Mouse (Mus musculus) forebrain, embryonic 13.5 days (tissue): ENCODE measurements around the gene Plac8. TPM values are rescaled to one million over a fixed set of nuclear protein-coding genes. Genes with fewer than 3 reads are reported as not detected.
A peak's percentile ranks its signal among the peaks of the same experiment; 100 is the strongest.

Experiments used
- ATAC-seq: fragments of 200-750 bp; cut with Nextera tagmentation; 2 replicates; pipeline ENCODE4 v1.8.0; 2017
- H3K27ac ChIP-seq: fragments of 300-500 bp; sonication (generic); 2 replicates; pipeline ENCODE4 v1.5.1; 2015; ENCODE audit warnings: inconsistent platforms, mild to moderate bottlenecking, moderate library complexity
- H3K27me3 ChIP-seq: fragments of 300-500 bp; sonication (generic); 2 replicates; pipeline ENCODE4 v1.6.1; 2015; ENCODE audit warnings: mild to moderate bottlenecking, inconsistent platforms
- H3K36me3 ChIP-seq: fragments of 300-500 bp; sonication (generic); 2 replicates; pipeline ENCODE4 v1.6.1; 2015; ENCODE audit warnings: mild to moderate bottlenecking, inconsistent platforms; ENCODE audit not compliant: poor library complexity, severe bottlenecking
- H3K4me1 ChIP-seq: fragments of 300-500 bp; sonication (generic); 2 replicates; pipeline ENCODE4 v1.6.1; 2015; ENCODE audit warnings: inconsistent platforms
- H3K4me2 ChIP-seq: fragments of 300-500 bp; sonication (generic); 2 replicates; pipeline ENCODE4 v1.6.1; 2015; ENCODE audit warnings: inconsistent platforms, mild to moderate bottlenecking, moderate library complexity
- H3K4me3 ChIP-seq: fragments of 300-500 bp; sonication (generic); 2 replicates; pipeline ENCODE4 v1.5.1; 2015; ENCODE audit warnings: mild to moderate bottlenecking, inconsistent platforms
- H3K9ac ChIP-seq: fragments of 300-500 bp; sonication (generic); 2 replicates; pipeline ENCODE4 v1.6.1; 2015; ENCODE audit warnings: mild to moderate bottlenecking, inconsistent platforms
- H3K9me3 ChIP-seq: fragments of 300-500 bp; sonication (generic); replicated peaks from 2 replicates; pipeline ENCODE4 v1.6.1; 2016; ENCODE audit warnings: inconsistent platforms
- whole genome bisulfite sequencing: fragments of 180-500 bp; shearing (Covaris S2); methylation state at CpG from one replicate; pipeline ENCODE4 v1.1.7; 2015; 5-methylcytosine and 5-hydroxymethylcytosine counted together
- polyA plus RNA-seq: library from polyadenylated mRNA; unstranded; fragments of >200 nt; fragmentation: Nextera tagmentation; extraction: Ambion mirVana; gene quantifications from 2 replicates; pipeline ENCODE4 v1.2.1, GENCODE M21; 2015

Plac8 gene
- polyA plus RNA-seq, 1 experiment from 2014 or later = 0.46 TPM

DNA sequence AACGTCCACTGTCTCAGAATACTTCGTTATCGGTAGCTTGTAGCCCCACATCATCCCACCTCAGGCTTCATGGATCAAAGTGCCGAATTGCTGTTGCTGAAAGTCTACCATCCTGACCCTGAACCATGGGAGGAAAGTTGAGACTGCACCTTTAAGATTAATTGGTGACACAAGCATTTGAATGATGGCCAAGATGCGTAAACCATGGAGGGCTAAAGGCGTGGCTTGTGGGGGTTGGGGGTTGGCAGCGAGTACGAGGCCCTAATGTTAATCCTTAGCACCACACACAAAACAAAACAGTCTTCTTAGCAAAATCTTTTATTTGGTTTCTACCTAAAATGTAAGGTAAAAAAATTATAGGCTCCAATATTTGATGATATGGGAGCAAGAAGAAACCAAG is 18.6 kb downstream of the Plac8 start:
- H3K27me3 ChIP-seq = no peaks in the 10 kb centered on the region
- H3K36me3 ChIP-seq = peaks cover 15% of the 10 kb centered on the region
- no peak overlapping the region for H3K4me2 ChIP-seq
- ATAC-seq = no peak
- no peak overlapping the region for H3K27ac ChIP-seq
- no peak overlapping the region for H3K9ac ChIP-seq
- peaks cover 5% of the 10 kb centered on the region; the same call in 1 of the 2 replicates for H3K4me1 ChIP-seq
- no peaks in the 10 kb centered on the region for H3K9me3 ChIP-seq
- H3K4me3 ChIP-seq = no peak overlapping the region
- WGBS = 44% methylated on average over 8 of the region's 8 CpGs

DNA sequence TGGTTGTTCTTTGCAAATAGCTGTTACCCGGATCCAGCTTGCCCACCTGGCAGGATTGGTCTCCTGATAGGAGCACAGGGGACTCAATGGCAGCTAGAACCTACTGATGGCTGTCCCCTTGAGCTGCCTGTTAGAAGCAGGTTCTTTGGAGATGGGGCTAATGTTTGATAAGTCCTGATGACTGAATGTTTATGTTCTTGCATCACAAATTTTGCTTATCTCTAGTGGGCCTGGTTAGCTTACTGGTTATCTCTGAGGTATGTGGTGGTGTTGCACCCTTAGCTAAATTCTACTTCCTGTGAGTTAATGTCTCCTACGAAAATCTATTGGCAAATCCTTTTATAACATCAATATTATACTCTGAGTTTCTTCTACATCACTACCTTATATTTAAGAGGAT is 20.1 kb downstream of the Plac8 start:
- H3K27ac ChIP-seq = no peak overlapping the region
- no peaks in the 10 kb centered on the region for H3K27me3 ChIP-seq
- no peaks in the 10 kb centered on the region for H3K9me3 ChIP-seq
- peaks cover 5% of the 10 kb centered on the region; the same call in 1 of the 2 replicates for H3K4me1 ChIP-seq
- WGBS = 78% methylated on average over 2 of the region's 2 CpGs
- no peak overlapping the region for H3K4me3 ChIP-seq
- H3K36me3 ChIP-seq = peaks cover 30% of the 10 kb centered on the region
- H3K9ac ChIP-seq = no peak overlapping the region
- H3K4me2 ChIP-seq = no peak overlapping the region
- no peak for ATAC-seq

DNA sequence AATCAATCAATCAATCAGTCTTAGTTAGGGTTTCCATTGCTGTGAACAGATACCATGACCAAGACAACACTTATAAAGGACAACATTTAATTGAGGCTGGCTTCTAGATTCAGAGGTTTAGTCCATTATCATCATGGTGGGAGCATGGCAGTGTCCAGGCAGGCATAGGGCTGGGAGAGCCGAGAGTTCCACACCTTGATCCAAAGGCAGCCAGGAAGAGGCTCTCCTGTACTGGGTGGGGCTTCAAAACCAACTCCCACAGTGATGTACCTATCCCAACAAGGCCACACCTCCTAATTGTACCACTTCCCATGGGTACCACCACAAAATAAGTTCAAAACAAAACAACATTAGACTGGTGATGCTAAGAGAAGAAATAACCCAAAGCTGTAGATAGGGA is 21.9 kb downstream of the Plac8 start:
- H3K27me3 ChIP-seq = no peaks in the 10 kb centered on the region
- ATAC-seq = no peak
- H3K4me2 ChIP-seq = no peak overlapping the region
- H3K4me3 ChIP-seq = no peak overlapping the region
- WGBS = 92% methylated on average over 1 of the region's 1 CpGs
- peaks cover 48% of the 10 kb centered on the region for H3K36me3 ChIP-seq
- no peak overlapping the region for H3K27ac ChIP-seq
- H3K4me1 ChIP-seq = peaks cover 5% of the 10 kb centered on the region; the same call in 1 of the 2 replicates
- no peaks in the 10 kb centered on the region for H3K9me3 ChIP-seq
- no peak overlapping the region for H3K9ac ChIP-seq

DNA sequence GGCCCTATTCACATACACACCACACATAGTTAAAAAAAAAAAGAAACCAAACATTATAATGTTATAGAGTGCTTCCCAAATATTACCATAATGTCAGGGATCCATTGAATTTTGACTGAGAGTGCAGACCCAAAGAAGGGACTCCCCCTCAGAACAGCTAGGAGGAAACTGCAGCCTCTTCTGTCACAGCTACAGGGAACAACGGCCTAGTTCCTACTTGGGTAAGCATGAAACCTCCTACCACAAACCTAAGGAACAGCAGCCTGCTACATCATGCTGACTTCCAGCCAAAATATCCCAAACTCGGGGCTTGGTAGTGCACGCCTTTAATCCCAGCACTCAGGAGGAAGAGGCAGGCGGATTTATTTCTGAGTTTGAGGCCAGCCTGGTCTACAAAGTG is 22.7 kb downstream of the Plac8 start:
- Histone ChIP-seq H3K27ac (no peak overlapping the region), H3K9me3 (no peaks in the 10 kb centered on the region), H3K9ac (no peak overlapping the region), H3K27me3 (no peaks in the 10 kb centered on the region), H3K4me3 (no peak overlapping the region), H3K36me3 (peaks cover 56% of the 10 kb centered on the region), H3K4me2 (no peak overlapping the region), H3K4me1 (peaks cover 5% of the 10 kb centered on the region; the same call in 1 of the 2 replicates)
- WGBS = 97% methylated on average over 4 of the region's 4 CpGs
- ATAC-seq = no peak

DNA sequence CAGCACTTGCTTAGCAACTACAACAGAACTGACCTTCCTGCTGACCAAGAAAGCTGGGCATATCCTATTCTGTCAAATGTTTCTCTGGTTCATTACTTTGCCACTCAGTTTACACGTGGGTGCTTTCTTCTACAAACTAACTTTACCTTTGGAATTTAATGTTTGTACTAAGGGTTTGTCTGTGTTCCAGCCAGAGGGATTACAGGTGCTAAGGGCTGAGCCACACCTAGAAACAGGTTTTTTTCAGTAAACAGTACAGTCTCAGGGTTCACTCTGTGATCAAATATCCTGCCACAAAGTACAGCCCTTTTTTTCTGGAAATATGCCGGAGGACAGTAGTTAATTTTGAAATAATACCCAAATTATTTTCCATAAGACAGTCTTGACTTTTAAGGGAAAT is 23.8 kb downstream of the Plac8 start:
- no peaks in the 10 kb centered on the region for H3K9me3 ChIP-seq
- H3K27me3 ChIP-seq = no peaks in the 10 kb centered on the region
- no peak overlapping the region for H3K4me2 ChIP-seq
- 86% methylated on average over 2 of the region's 2 CpGs for WGBS
- H3K36me3 ChIP-seq = peaks cover 66% of the 10 kb centered on the region
- H3K27ac ChIP-seq = no peak overlapping the region
- ATAC-seq = no peak
- peaks cover 1% of the 10 kb centered on the region; the same call in 1 of the 2 replicates for H3K4me1 ChIP-seq
- H3K9ac ChIP-seq = no peak overlapping the region
- H3K4me3 ChIP-seq = no peak overlapping the region

DNA sequence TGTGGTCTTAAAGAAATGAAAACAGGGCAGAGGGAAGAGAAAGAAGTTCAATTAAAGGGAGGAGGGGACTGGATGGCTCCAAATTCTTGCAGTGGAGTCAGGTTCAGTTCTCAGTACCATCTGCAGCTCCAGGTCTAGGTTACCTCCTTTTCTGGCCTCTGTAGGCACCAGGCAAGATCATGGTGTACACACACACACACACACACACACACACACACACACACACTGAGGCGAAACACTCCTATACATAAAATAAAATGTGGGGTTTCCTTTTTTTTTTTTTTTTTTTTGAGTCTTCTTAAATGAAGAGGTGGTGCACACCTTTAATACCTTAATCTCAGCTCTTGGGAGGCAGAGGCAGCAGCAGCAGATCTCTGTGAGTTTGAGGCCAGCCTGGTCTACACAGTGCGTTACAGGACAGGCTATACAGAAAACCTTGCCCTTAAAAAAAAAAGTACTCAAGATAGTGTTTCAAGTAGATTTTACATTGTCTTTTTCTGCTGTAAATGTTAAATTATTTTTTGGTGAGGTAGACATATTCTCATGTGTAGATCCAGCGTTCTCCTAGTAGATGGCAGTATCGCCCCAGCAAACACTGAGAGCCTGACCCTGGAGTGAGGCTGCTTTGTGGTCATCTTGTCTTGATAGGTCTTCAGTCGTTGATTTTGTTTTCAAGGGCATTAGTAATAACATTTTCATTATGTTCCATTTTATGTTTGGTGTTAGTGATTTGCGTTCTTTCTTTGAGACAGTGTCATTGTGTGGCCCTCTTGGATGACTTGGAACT is 25.6 kb downstream of the Plac8 start:
- no peaks in the 10 kb centered on the region for H3K27me3 ChIP-seq
- no peak overlapping the region for H3K27ac ChIP-seq
- no peak overlapping the region for H3K4me2 ChIP-seq
- H3K4me3 ChIP-seq = no peak overlapping the region
- WGBS = 96% methylated on average over 6 of the region's 6 CpGs
- no peaks in the 10 kb centered on the region for H3K9me3 ChIP-seq
- H3K36me3 ChIP-seq = peaks cover 83% of the 10 kb centered on the region
- H3K9ac ChIP-seq = no peak overlapping the region
- ATAC-seq = no peak
- H3K4me1 ChIP-seq = no peaks in the 10 kb centered on the region

DNA sequence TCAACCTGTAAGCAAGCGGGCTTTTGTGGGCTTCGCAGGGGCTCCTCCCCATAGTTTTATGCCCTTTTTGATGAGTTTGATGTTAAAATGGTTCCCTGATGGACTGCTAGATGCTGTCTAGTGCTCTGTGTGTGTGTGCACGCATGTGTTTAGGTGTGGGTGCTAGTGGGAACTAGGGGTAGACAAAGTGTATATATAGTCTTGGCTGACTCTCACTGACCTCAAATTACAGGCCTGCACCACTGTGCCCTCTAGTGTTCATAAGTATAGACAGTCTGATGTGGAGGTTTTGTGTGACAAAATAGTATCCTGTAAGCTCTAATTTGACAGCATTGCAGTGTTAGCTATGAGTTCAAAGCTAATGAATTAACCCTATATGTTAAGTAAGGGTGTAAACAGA is 35.4 kb downstream of the Plac8 start:
- ATAC-seq = no peak
- Histone ChIP-seq H3K27ac (no peak overlapping the region), H3K4me2 (no peak overlapping the region), H3K27me3 (no peaks in the 10 kb centered on the region), H3K36me3 (peaks cover 69% of the 10 kb centered on the region), H3K4me3 (no peak overlapping the region), H3K4me1 (no peaks in the 10 kb centered on the region), H3K9ac (no peak overlapping the region), H3K9me3 (no peaks in the 10 kb centered on the region)
- 94% methylated on average over 3 of the region's 3 CpGs for WGBS

DNA sequence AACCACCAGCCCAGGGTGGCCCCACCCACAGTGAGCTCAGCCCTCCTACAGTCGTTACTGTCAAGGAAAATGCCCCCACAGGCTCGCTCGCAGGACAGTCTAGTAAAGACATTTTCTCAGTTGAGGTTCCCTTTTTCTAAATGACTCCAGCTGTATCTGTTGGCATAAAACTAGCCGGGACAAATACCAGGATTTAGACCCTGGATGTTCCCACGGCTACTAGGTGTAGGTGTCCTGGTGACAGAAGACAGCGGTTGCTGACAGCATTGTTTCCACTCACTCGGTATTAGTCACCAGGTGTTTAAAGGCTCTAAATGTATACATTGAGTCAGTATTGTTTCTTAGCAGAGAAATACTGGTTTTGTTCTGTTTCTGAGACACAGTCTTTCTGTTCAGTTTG is 36.2 kb downstream of the Plac8 start:
- H3K4me3 ChIP-seq = no peak overlapping the region
- ATAC-seq = no peak
- H3K27me3 ChIP-seq = no peaks in the 10 kb centered on the region
- no peaks in the 10 kb centered on the region for H3K9me3 ChIP-seq
- no peak overlapping the region for H3K4me2 ChIP-seq
- H3K4me1 ChIP-seq = no peaks in the 10 kb centered on the region
- H3K36me3 ChIP-seq = peaks cover 73% of the 10 kb centered on the region
- 89% methylated on average over 7 of the region's 7 CpGs for WGBS
- no peak overlapping the region for H3K27ac ChIP-seq
- H3K9ac ChIP-seq = no peak overlapping the region

DNA sequence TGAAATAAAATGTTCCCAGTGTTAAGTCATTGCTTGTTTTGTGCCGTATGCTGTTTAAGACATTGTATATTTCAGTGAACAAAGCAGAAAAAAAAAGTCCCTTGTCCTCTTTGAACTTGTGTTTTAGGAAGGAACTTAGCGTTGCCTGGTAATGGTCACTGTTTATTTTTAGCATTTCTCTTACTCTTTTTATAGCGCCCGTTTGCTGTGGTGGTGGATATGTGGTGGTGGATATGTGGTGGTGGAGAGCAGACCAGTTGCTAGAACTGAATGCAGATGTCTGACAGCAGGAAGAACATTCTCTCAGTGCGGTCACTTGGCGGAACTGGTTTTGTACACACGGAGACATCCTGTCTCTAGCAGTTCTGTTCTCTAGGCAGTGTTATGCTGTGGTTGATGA is 45.9 kb downstream of the Plac8 start:
- H3K4me2 ChIP-seq = no peak overlapping the region
- no peak for ATAC-seq
- no peaks in the 10 kb centered on the region for H3K9me3 ChIP-seq
- peaks cover 36% of the 10 kb centered on the region for H3K36me3 ChIP-seq
- no peaks in the 10 kb centered on the region for H3K4me1 ChIP-seq
- 96% methylated on average over 7 of the region's 7 CpGs for WGBS
- H3K9ac ChIP-seq = no peak overlapping the region
- no peaks in the 10 kb centered on the region for H3K27me3 ChIP-seq
- no peak overlapping the region for H3K4me3 ChIP-seq
- no peak overlapping the region for H3K27ac ChIP-seq

DNA sequence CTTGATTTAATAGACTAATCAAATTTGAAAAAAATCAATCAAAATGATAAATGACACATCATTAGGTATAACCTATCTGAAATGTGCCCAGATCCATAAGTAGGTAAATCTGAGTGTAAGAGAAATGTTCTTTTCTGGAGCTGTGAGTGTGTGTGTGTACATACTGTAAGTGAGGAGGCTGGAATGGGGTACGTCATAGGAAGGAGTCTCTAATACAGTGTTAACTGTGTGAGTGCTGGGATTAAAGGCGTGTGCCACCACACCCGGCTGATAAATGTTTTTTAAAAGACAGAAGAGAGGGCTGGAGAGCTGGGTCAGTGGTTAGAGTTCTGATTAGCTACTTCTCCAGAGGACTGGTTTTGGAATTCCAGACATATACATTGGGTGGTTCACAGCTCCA is 46.4 kb downstream of the Plac8 start:
- WGBS = 79% methylated on average over 3 of the region's 3 CpGs

DNA sequence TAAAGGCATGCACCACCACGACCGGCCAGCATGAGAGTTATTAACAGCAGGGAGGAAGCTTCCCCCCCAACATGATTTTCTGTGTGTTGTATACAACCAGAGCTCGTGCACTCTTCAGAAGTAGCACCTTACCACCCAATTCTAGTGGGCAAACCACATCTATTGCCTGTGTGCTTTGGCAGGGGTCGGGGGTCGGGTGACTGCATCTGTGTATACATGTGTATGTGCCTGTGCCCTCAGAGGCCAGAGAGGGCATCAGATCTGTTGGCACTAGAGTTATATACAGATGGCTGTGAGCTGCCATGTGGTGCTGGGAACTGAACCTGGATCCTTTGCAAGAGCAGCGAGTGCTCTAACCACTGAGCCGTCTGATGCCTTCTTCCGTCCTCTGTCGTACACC is 47.1 kb downstream of the Plac8 start:
- no peak overlapping the region for H3K4me2 ChIP-seq
- 93% methylated on average over 9 of the region's 9 CpGs for WGBS
- no peak for ATAC-seq
- no peak overlapping the region for H3K27ac ChIP-seq
- H3K4me3 ChIP-seq = no peak overlapping the region
- peaks cover 8% of the 10 kb centered on the region for H3K4me1 ChIP-seq
- no peaks in the 10 kb centered on the region for H3K9me3 ChIP-seq
- no peaks in the 10 kb centered on the region for H3K27me3 ChIP-seq
- no peak overlapping the region for H3K9ac ChIP-seq
- peaks cover 23% of the 10 kb centered on the region for H3K36me3 ChIP-seq

More for the DNA sequence above, 46.4 kb downstream of the Plac8 start:
- Histone ChIP-seq H3K27ac (no peak overlapping the region), H3K4me3 (no peak overlapping the region), H3K4me2 (no peak overlapping the region), H3K4me1 (peaks cover under 1% of the 10 kb centered on the region; the same call in 1 of the 2 replicates), H3K9me3 (no peaks in the 10 kb centered on the region), H3K27me3 (no peaks in the 10 kb centered on the region), H3K9ac (no peak overlapping the region), H3K36me3 (peaks cover 30% of the 10 kb centered on the region)
- no peak for ATAC-seq

DNA sequence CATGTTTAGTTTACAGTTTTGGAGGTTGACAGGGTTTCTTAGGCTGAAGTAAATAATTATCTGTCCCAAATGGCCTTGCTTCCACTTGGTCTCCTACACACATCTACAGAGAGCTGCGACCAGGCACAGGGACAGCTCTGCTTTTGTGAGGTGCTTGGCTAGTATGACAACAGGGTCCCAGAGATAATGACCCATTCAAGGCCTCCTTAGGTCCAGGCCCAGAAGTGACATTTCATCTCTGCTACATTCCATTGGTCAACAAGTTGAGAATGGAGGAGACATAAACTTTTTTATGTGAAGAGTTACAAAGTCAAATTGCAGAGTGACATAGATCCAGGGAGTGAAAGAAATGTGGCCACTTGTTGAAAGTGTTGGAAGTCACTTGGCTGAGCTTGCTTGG is 48.7 kb downstream of the Plac8 start:
- Histone ChIP-seq H3K4me2 (no peak overlapping the region), H3K9me3 (no peaks in the 10 kb centered on the region), H3K27me3 (no peaks in the 10 kb centered on the region), H3K4me1 (peaks cover 17% of the 10 kb centered on the region), H3K36me3 (peaks cover 9% of the 10 kb centered on the region), H3K27ac (no peak overlapping the region), H3K4me3 (no peak overlapping the region), H3K9ac (no peak overlapping the region)
- 95% methylated on average over 1 of the region's 1 CpGs for WGBS
- ATAC-seq = no peak

DNA sequence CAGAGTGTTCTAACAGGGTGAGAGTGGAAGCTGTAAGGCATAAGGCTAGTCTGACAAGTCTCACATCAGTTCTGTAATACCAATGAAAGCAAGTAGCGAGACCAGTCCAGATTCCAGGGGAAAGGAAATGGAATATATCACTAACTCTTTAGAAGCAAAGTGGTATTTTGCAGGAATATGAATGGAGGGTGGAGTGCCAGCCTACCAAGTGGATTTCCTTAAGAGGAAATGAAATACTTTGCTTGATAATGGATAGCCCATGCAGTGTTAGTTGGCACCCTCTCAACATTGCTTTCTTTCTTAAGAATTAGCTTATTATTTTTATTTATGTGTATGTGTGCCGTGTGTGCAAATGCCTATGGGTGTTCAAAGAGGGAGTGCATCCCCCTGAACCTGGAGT is 51.8 kb downstream of the Plac8 start:
- 0 out of 2 replicates have a peak overlapping the region, but pooled peaks have one; percentile 3 for H3K4me3 ChIP-seq
- H3K9me3 ChIP-seq = no peaks in the 10 kb centered on the region
- no peak for ATAC-seq
- H3K27me3 ChIP-seq = peaks cover 6% of the 10 kb centered on the region; the same call in 1 of the 2 replicates
- peak overlapping the region; percentile 20; the same call in 1 of the 2 replicates for H3K4me2 ChIP-seq
- peaks cover 22% of the 10 kb centered on the region for H3K4me1 ChIP-seq
- peaks cover 8% of the 10 kb centered on the region; the same call in 1 of the 2 replicates for H3K36me3 ChIP-seq
- peak overlapping the region; percentile 37; the same call in 1 of the 2 replicates for H3K9ac ChIP-seq
- no peak overlapping the region for H3K27ac ChIP-seq
- 100% methylated on average over 2 of the region's 2 CpGs for WGBS
